Mouse (Mus musculus): ENCODE data around the gene Casp6. TPM values are rescaled to one million over a fixed set of nuclear protein-coding genes. Genes with fewer than 3 reads are reported as not detected.
A peak's percentile ranks its signal among the peaks of the same experiment; 100 is the strongest.

Gene Casp6
- polyA plus RNA-seq, 1 experiment = 6.7 TPM

- Histone ChIP-seq H3K4me1 (ENCODE audit: control insufficient read depth, insufficient read depth, low read length) (no peaks in the 10 kb centered on the region), H3K4me3 (replicated peaks; ENCODE audit: insufficient read depth, low read depth, low read length) (no peak overlapping the region), H3K27ac (ENCODE audit: insufficient read depth, low read length) (no peak overlapping the region), H3K27me3 (ENCODE audit: control insufficient read depth, insufficient read depth, low read length) (no peaks in the 10 kb centered on the region)
- no peak for TF ChIP-seq POLR2A (IDR thresholded peaks at IDR 0.05; ENCODE audit: borderline replicate concordance, insufficient read depth, low read length)
- TF ChIP-seq CTCF (IDR thresholded peaks at IDR 0.05; ENCODE audit: borderline replicate concordance, insufficient read depth, low read depth, low read length) = no peak
- no peak for DNase-seq
- 95% methylated on average over 3 of the region's 3 CpGs for WGBS
These were observed 2.1 kb downstream of the Casp6 start for GRCm38 (mm10) chr3:129903369-129903768.

GRCm38 (mm10) chr3:129903866-129904265, 2.6 kb downstream of the Casp6 start:
- no peak for DNase-seq
- TF ChIP-seq CTCF (IDR thresholded peaks at IDR 0.05; ENCODE audit: borderline replicate concordance, insufficient read depth, low read depth, low read length) (no peak), POLR2A (IDR thresholded peaks at IDR 0.05; ENCODE audit: borderline replicate concordance, insufficient read depth, low read length) (no peak)
- H3K27ac ChIP-seq (ENCODE audit: insufficient read depth, low read length) = no peak overlapping the region
- H3K4me1 ChIP-seq (ENCODE audit: control insufficient read depth, insufficient read depth, low read length) = no peaks in the 10 kb centered on the region
- WGBS = 80% methylated on average over 8 of the region's 8 CpGs
- H3K4me3 ChIP-seq (replicated peaks; ENCODE audit: insufficient read depth, low read depth, low read length) = no peak overlapping the region
- no peaks in the 10 kb centered on the region for H3K27me3 ChIP-seq (ENCODE audit: control insufficient read depth, insufficient read depth, low read length)

- no peaks in the 10 kb centered on the region for H3K27me3 ChIP-seq (ENCODE audit: control insufficient read depth, insufficient read depth, low read length)
- DNase-seq = no peak
- no peak overlapping the region for H3K27ac ChIP-seq (ENCODE audit: insufficient read depth, low read length)
- TF ChIP-seq CTCF (IDR thresholded peaks at IDR 0.05; ENCODE audit: borderline replicate concordance, insufficient read depth, low read depth, low read length) = no peak
- no peak for TF ChIP-seq POLR2A (IDR thresholded peaks at IDR 0.05; ENCODE audit: borderline replicate concordance, insufficient read depth, low read length)
- H3K4me1 ChIP-seq (ENCODE audit: control insufficient read depth, insufficient read depth, low read length) = no peaks in the 10 kb centered on the region
- WGBS = 89% methylated on average over 7 of the region's 7 CpGs
- no peak overlapping the region for H3K4me3 ChIP-seq (replicated peaks; ENCODE audit: insufficient read depth, low read depth, low read length)
These were observed 3.3 kb downstream of the Casp6 start for GRCm38 (mm10) chr3:129904381-129905132.

- no peak for DNase-seq
- H3K4me1 ChIP-seq (ENCODE audit: control insufficient read depth, insufficient read depth, low read length) = no peaks in the 10 kb centered on the region
- TF ChIP-seq POLR2A (IDR thresholded peaks at IDR 0.05; ENCODE audit: borderline replicate concordance, insufficient read depth, low read length) (no peak), CTCF (IDR thresholded peaks at IDR 0.05; ENCODE audit: borderline replicate concordance, insufficient read depth, low read depth, low read length) (no peak)
- no peak overlapping the region for H3K4me3 ChIP-seq (replicated peaks; ENCODE audit: insufficient read depth, low read depth, low read length)
- WGBS = 95% methylated on average over 14 of the region's 14 CpGs
- no peak overlapping the region for H3K27ac ChIP-seq (ENCODE audit: insufficient read depth, low read length)
- no peaks in the 10 kb centered on the region for H3K27me3 ChIP-seq (ENCODE audit: control insufficient read depth, insufficient read depth, low read length)
These were observed 10.8 kb downstream of the Casp6 start for GRCm38 (mm10) chr3:129912025-129912424.

GRCm38 (mm10) chr3:129913241-129913640, 12.0 kb downstream of the Casp6 start:
- Histone ChIP-seq H3K27me3 (ENCODE audit: control insufficient read depth, insufficient read depth, low read length) (no peaks in the 10 kb centered on the region), H3K4me3 (replicated peaks; ENCODE audit: insufficient read depth, low read depth, low read length) (no peak overlapping the region), H3K4me1 (ENCODE audit: control insufficient read depth, insufficient read depth, low read length) (no peaks in the 10 kb centered on the region), H3K27ac (ENCODE audit: insufficient read depth, low read length) (no peak overlapping the region)
- TF ChIP-seq POLR2A (IDR thresholded peaks at IDR 0.05; ENCODE audit: borderline replicate concordance, insufficient read depth, low read length) = no peak
- TF ChIP-seq CTCF (IDR thresholded peaks at IDR 0.05; ENCODE audit: borderline replicate concordance, insufficient read depth, low read depth, low read length) = no peak
- DNase-seq = no peak
- WGBS = 93% methylated on average over 13 of the region's 13 CpGs

GRCm38 (mm10) chr3:129917424-129917823, 16.2 kb downstream of the Casp6 start:
- DNase-seq = no peak
- H3K4me1 ChIP-seq (ENCODE audit: control insufficient read depth, insufficient read depth, low read length) = no peaks in the 10 kb centered on the region
- no peak overlapping the region for H3K27ac ChIP-seq (ENCODE audit: insufficient read depth, low read length)
- no peaks in the 10 kb centered on the region for H3K27me3 ChIP-seq (ENCODE audit: control insufficient read depth, insufficient read depth, low read length)
- no peak overlapping the region for H3K4me3 ChIP-seq (replicated peaks; ENCODE audit: insufficient read depth, low read depth, low read length)
- TF ChIP-seq CTCF (IDR thresholded peaks at IDR 0.05; ENCODE audit: borderline replicate concordance, insufficient read depth, low read depth, low read length) = no peak
- TF ChIP-seq POLR2A (IDR thresholded peaks at IDR 0.05; ENCODE audit: borderline replicate concordance, insufficient read depth, low read length) = no peak
- 80% methylated on average over 3 of the region's 3 CpGs for WGBS

- TF ChIP-seq CTCF (IDR thresholded peaks at IDR 0.05; ENCODE audit: borderline replicate concordance, insufficient read depth, low read depth, low read length) = peak; percentile 57
- no peak for TF ChIP-seq POLR2A (IDR thresholded peaks at IDR 0.05; ENCODE audit: borderline replicate concordance, insufficient read depth, low read length)
- Histone ChIP-seq H3K4me3 (replicated peaks; ENCODE audit: insufficient read depth, low read depth, low read length) (no peak overlapping the region), H3K4me1 (ENCODE audit: control insufficient read depth, insufficient read depth, low read length) (no peaks in the 10 kb centered on the region), H3K27me3 (ENCODE audit: control insufficient read depth, insufficient read depth, low read length) (no peaks in the 10 kb centered on the region), H3K27ac (ENCODE audit: insufficient read depth, low read length) (no peak overlapping the region)
- WGBS = 15% methylated on average over 13 of the region's 13 CpGs
- peak; percentile 41 to 49 for DNase-seq
These were observed 17.2 kb downstream of the Casp6 start for GRCm38 (mm10) chr3:129918434-129918833.

GRCm38 (mm10) chr3:129923581-129923980, 22.4 kb downstream of the Casp6 start:
- 90% methylated on average over 7 of the region's 7 CpGs for WGBS
- H3K27me3 ChIP-seq (ENCODE audit: control insufficient read depth, insufficient read depth, low read length) = no peaks in the 10 kb centered on the region
- H3K4me1 ChIP-seq (ENCODE audit: control insufficient read depth, insufficient read depth, low read length) = no peaks in the 10 kb centered on the region
- no peak overlapping the region for H3K4me3 ChIP-seq (replicated peaks; ENCODE audit: insufficient read depth, low read depth, low read length)
- TF ChIP-seq POLR2A (IDR thresholded peaks at IDR 0.05; ENCODE audit: borderline replicate concordance, insufficient read depth, low read length) (no peak), CTCF (IDR thresholded peaks at IDR 0.05; ENCODE audit: borderline replicate concordance, insufficient read depth, low read depth, low read length) (no peak)
- H3K27ac ChIP-seq (ENCODE audit: insufficient read depth, low read length) = no peak overlapping the region
- no peak for DNase-seq

Data from cerebellum, adult 2 months (tissue).